Mouse (Mus musculus) heart, adult 2 months (tissue): Measurements from ENCODE around the gene Ciz1. TPM values are rescaled to one million over a fixed set of nuclear protein-coding genes. Genes with fewer than 3 reads are reported as not detected.
A peak's percentile ranks its signal among the peaks of the same experiment; 100 is the strongest.

Source experiments
- DNase-seq, 2 experiments: peaks; one replicate each; pipeline ENCODE4 v3.0.0; 2021
- H3K27ac ChIP-seq: fragments of 200-600 bp; 2 replicates; pipeline ENCODE4 v1.8.1; 2022
- H3K27me3 ChIP-seq: fragments of 200-500 bp; 2 replicates; pipeline ENCODE4 v1.6.1; 2012; ENCODE audit warnings: mild to moderate bottlenecking, low read length, inconsistent platforms, mixed read lengths; ENCODE audit not compliant: control insufficient read depth, insufficient read depth
- H3K36me3 ChIP-seq: fragments of 200-500 bp; 2 replicates; pipeline ENCODE4 v1.6.1; 2012; ENCODE audit warnings: low read length, inconsistent platforms; ENCODE audit not compliant: control insufficient read depth, insufficient read depth
- H3K4me1 ChIP-seq: fragments of 200-500 bp; 2 replicates; pipeline ENCODE4 v1.6.1; 2011; ENCODE audit warnings: low read length; ENCODE audit not compliant: control insufficient read depth, insufficient read depth
- H3K4me3 ChIP-seq: fragments of 200-600 bp; 2 replicates; pipeline ENCODE4 v1.8.1; 2022
- H3K79me2 ChIP-seq: fragments of 200-500 bp; replicated peaks from 2 replicates; pipeline ENCODE4 v1.6.1; 2012; ENCODE audit warnings: mild to moderate bottlenecking, inconsistent platforms, low read length, moderate library complexity, mixed read lengths; ENCODE audit not compliant: control insufficient read depth, insufficient read depth
- H3K9ac ChIP-seq: fragments of 200-500 bp; 2 replicates; pipeline ENCODE4 v1.6.1; 2012; ENCODE audit warnings: low read depth, mild to moderate bottlenecking, control low read depth, inconsistent platforms, low read length, mixed read lengths
- CTCF ChIP-seq: fragments of 200-600 bp; IDR thresholded peaks from 2 replicates; pipeline ENCODE4 v1.8.1; 2022; ENCODE audit warnings: antibody characterized with exemption, mild to moderate bottlenecking, moderate library complexity
- EP300 ChIP-seq: fragments of 200-500 bp; IDR thresholded peaks from 2 replicates; pipeline ENCODE4 v1.6.1; 2011; ENCODE audit warnings: low read depth, low read length, control low read depth; ENCODE audit not compliant: insufficient read depth
- POLR2A ChIP-seq: fragments of 200-500 bp; IDR thresholded peaks from 2 replicates; pipeline ENCODE4 v1.6.1; 2011; ENCODE audit warnings: mild to moderate bottlenecking, low read depth, low read length, control low read depth; ENCODE audit not compliant: insufficient read depth
- WGBS: fragments of 180-500 bp; shearing (Covaris S2); methylation state at CpG from one replicate; pipeline ENCODE4 v1.1.7; 2018; 5-methylcytosine and 5-hydroxymethylcytosine counted together
- intact Hi-C: fragments of 180-260 bp; cut with DNase I; formaldehyde crosslinking; loops from one replicate; pipeline ENCODE4 v1.15.1; 2025
- long read RNA-seq: library from polyadenylated mRNA; stranded (forward); transcript quantifications from one replicate; pipeline ENCODE4 v2.0.0, GENCODE M21; 2021
- polyA plus RNA-seq: library from polyadenylated mRNA; depleted of rRNA; stranded (reverse); fragments of >200 nt; gene quantifications from 2 replicates; pipeline ENCODE4 v1.2.3, GENCODE M21; 2012; rRNA removed
- total RNA-seq, 2 experiments: library from RNA; stranded (reverse); gene quantifications; 2 replicates each; pipeline ENCODE4 v1.2.3; 2021

The Ciz1 gene
- total RNA-seq, result 10 to 100 TPM; 26.7 to 29.5 TPM
- polyA plus RNA-seq, result 117 and 128 TPM in 2 replicates
- long read RNA-seq, partial matches to known transcripts, result 13 of 39 reads
- long read RNA-seq, other reads (novel, unspliced or antisense), result 24 of 39 reads

DNA sequence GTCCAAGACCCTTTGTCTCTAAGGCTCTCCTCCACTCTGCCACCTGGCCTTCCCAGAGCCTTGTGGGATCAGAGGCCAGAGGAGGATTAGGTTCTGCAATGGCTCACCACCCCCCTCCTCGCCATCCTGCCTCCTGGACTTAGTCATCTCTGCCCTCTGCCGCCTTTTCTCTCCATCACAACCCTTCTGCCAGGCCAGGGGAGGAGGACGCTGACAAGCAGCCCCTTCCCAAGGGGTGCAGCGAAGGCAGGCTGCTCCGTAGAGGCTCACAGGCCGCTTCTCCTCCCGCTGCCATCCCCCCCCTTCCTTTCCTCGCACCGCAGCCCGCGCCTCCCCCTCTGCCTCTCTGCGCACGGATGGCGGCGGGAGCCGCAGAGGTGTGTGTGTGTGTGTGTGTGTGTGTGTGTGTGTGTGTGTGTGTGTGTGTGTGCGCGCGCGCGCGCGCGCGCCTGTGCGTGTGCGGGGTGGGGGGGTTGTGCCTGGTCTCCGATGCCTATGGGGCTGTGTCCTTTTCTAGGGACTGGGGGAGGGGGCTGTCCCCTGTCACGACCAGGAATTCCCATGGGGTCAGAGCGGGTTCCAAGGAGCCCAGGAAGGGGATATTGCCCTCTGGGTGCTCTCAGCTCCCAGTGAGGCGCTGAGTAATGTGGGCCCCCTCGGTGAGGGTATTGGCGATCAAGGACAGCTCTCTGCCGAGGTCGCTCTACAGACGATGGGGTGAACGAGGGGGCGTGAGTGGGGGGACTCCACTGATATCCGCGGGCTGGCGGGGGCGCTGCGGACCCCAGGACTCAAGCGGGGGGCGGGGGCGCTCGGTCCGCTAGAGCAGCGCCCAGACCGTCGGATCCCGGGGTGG, at the start of gene Ciz1:
Gene Ciz1 (plus strand): TSS at position 177 of the 856 bp plus-strand sequence.
- no peaks in the 10 kb centered on the region for H3K36me3 ChIP-seq
- intact Hi-C loops, result loop anchor here (2.0 kb wide), 2 partner anchors 52 to 134 kb away; no protein-coding TSS in a partner anchor

DNA sequence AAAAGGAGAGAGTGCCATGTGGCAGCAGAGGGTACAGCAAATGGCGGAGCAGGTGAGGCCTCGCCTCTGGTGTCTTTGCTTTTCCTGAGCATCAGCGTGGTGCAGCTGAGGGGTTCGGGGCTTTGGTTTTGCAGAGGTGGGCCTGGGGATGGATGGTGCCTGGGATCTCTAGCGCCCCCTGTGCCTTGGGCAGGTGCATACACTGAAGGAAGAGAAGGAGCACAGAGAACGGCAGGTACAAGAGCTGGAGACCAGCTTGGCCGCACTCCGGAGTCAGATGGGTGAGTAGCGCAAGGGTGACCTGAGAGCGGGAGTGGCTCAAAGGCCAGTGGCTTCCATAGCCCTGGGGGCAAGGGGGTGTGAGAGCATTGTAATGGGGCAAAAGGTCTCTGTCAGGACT, 49.2 kb upstream of the Ciz1 start:
- no peak for DNase-seq
- Histone ChIP-seq H3K27ac (no peak overlapping the region), H3K36me3 (no peaks in the 10 kb centered on the region), H3K4me1 (no peaks in the 10 kb centered on the region), H3K27me3 (no peaks in the 10 kb centered on the region), H3K4me3 (no peak overlapping the region), H3K79me2 (no peaks in the 10 kb centered on the region), H3K9ac (no peak overlapping the region)
- no peak for TF ChIP-seq POLR2A
- peak; percentile 42 for TF ChIP-seq CTCF
- 93% methylated on average over 10 of the region's 10 CpGs for WGBS
- intact Hi-C loops, result no loop called here

More for the DNA sequence above, at the start of gene Ciz1:
- H3K4me1 ChIP-seq, result no peaks in the 10 kb centered on the region; the same call in 1 of the 2 replicates
- TF ChIP-seq POLR2A (no peak), EP300 (no peak), CTCF (no peak)
- H3K9ac ChIP-seq, result peak within 1 kb of the TSS; percentile 92
- H3K79me2 ChIP-seq, result no peaks in the 10 kb centered on the region
- peak in 1 of 2 experiments; percentile 46 for DNase-seq
- H3K4me3 ChIP-seq, result peak within 1 kb of the TSS; percentile 66
- H3K27me3 ChIP-seq, result peaks cover 7% of the 10 kb centered on the region
- H3K27ac ChIP-seq, result peak within 1 kb of the TSS; percentile 61
- 3% methylated on average over 47 of the region's 52 CpGs for WGBS

DNA sequence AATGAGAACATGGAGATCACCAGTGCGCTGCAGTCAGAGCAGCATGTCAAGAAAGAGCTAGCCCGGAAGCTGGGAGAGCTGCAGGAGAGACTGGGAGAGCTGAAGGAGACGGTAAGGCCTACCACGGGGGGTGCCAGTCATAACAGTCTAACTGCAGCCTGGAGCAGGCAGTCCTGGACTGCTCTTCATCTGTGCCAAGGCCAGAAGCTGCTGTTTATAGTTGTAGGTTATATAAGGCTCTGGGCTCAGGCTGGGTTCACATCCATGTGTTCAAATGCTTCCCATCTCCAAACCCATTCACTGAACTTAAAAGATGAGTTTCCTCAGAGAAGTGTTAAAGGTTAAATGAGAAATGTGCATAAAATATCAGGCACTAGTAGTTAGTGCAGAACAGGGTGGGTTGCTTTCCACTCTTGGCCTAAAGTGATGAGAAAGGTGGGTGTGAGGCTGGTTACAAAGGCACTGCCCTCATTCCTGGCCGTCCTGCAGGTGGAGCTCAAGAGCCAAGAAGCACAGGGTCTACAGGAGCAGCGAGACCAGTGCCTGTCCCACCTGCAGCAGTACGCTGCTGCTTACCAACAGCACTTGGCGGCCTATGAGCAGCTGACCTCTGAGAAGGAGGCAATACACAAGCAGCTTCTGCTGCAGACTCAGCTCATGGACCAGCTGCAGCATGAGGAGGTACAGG, 47.8 kb upstream of the Ciz1 start:
- Histone ChIP-seq H3K27ac (no peak overlapping the region), H3K27me3 (no peaks in the 10 kb centered on the region), H3K9ac (no peak overlapping the region), H3K4me3 (no peak overlapping the region), H3K79me2 (no peaks in the 10 kb centered on the region), H3K36me3 (no peaks in the 10 kb centered on the region), H3K4me1 (no peaks in the 10 kb centered on the region)
- DNase-seq, result peak in 1 of 2 experiments; percentile 61
- 64% methylated on average over 8 of the region's 8 CpGs for WGBS
- TF ChIP-seq POLR2A (no peak), CTCF (peak; percentile 70), EP300 (0 out of 2 replicates have a peak, but pooled peaks have one; percentile 8)
- intact Hi-C loops, result no loop called here

DNA sequence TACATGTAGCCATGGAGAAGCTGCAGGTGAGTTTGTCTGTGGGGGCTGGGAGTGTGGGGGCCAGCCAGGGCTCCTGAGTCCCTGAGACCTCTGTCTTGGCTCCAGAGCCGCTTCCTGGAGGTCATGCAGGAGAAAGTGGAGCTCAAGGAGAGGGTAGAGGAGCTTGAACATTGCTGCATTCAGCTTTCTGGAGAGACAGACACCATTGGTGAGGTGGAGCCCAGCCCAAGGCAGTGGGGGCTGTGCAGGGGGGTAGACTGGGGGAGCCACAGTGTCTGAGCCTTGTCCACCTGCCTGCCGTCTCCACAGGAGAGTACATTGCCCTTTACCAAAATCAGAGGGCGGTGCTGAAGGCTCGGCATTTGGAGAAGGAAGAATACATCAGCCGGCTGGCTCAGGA, 46.5 kb upstream of the Ciz1 start:
- Histone ChIP-seq H3K4me1 (no peaks in the 10 kb centered on the region), H3K36me3 (no peaks in the 10 kb centered on the region), H3K4me3 (no peak overlapping the region), H3K9ac (no peak overlapping the region), H3K79me2 (no peaks in the 10 kb centered on the region), H3K27ac (no peak overlapping the region), H3K27me3 (no peaks in the 10 kb centered on the region)
- WGBS, result 91% methylated on average over 5 of the region's 5 CpGs
- no peak for DNase-seq
- no peak for TF ChIP-seq POLR2A
- no peak for TF ChIP-seq EP300
- no peak for TF ChIP-seq CTCF
- intact Hi-C loops, result no loop called here

DNA sequence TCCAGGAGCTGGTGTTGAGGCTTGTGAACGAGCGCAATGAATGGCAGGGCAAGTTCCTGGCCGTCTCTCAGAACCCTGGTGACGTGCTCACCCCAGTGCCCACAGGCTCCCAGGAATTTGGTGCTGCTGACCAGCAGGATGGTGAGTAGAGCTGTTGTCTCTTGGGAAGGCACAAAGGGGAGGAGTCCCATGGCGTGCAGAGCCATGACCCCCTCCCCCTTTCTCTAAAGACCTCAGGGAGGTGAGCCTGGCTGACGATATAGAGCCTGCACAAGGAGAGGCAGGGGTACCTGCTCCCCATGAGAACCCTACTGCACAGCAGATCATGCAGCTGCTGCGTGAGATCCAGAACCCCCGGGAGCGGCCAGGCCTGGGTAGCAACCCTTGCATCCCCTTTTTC, 46.0 kb upstream of the Ciz1 start:
- Histone ChIP-seq H3K4me1 (no peaks in the 10 kb centered on the region), H3K4me3 (no peak overlapping the region), H3K79me2 (no peaks in the 10 kb centered on the region), H3K27me3 (no peaks in the 10 kb centered on the region), H3K27ac (no peak overlapping the region), H3K36me3 (no peaks in the 10 kb centered on the region), H3K9ac (no peak overlapping the region)
- no peak for DNase-seq
- intact Hi-C loops, result no loop called here
- TF ChIP-seq EP300 (no peak), POLR2A (no peak), CTCF (no peak)
- whole genome bisulfite sequencing, result 81% methylated on average over 9 of the region's 9 CpGs

DNA sequence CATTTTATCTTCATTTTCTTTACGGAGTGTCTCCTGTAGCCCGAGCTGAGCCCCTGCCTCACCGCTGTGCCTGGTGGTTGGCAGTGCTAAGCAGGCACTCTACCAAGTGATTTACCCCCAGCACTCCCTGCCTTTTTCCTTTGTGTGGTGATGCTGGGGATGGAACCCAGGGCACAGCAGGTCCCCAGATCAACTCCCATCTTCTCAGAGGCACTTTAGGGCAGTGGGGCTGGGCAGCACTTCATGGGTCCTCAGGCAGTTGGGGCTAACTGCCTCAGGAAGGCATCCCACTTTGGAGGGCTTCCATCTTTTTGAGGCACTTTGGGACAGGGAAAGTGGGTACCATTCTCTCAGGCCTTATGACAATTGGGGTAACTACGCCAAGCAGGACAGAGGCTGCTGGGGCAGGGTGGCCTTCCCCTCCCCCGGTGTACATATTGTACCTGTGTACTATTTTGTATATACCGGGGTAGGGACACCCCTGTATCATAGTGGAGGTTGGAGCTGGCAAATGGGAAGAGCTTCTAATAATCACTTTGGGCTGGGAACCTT, 44.8 kb upstream of the Ciz1 start:
- H3K27me3 ChIP-seq, result no peaks in the 10 kb centered on the region
- no peak overlapping the region for H3K4me3 ChIP-seq
- H3K27ac ChIP-seq, result no peak overlapping the region
- H3K4me1 ChIP-seq, result peaks cover 2% of the 10 kb centered on the region; the same call in 1 of the 2 replicates
- no peaks in the 10 kb centered on the region for H3K36me3 ChIP-seq
- no peak for DNase-seq
- intact Hi-C loops, result no loop called here
- H3K9ac ChIP-seq, result no peak overlapping the region
- TF ChIP-seq CTCF (no peak), EP300 (no peak), POLR2A (no peak)
- WGBS, result 74% methylated on average over 6 of the region's 6 CpGs
- no peaks in the 10 kb centered on the region for H3K79me2 ChIP-seq
